Mouse (Mus musculus): Measurements from ENCODE around the gene Grtp1. TPM values are rescaled to one million over a fixed set of nuclear protein-coding genes. Genes with fewer than 3 reads are reported as not detected.

Gene Grtp1
- polyA plus RNA-seq, 1 experiment, result 1.7 TPM

- peak; percentile 31 for DNase-seq
- Histone ChIP-seq H3K4me1 (replicated peaks; ENCODE audit: control insufficient read depth, insufficient read depth, low read length) (peaks cover 3% of the 10 kb centered on the region), H3K4me3 (ENCODE audit: control insufficient read depth, insufficient read depth, low read length) (peak overlapping the region; percentile 68), H3K27ac (ENCODE audit: control insufficient read depth, insufficient read depth, low read length) (no peak overlapping the region), H3K27me3 (ENCODE audit: control insufficient read depth, insufficient read depth, low read length) (no peaks in the 10 kb centered on the region), H3K36me3 (ENCODE audit: control insufficient read depth, insufficient read depth, low read length) (no peaks in the 10 kb centered on the region)
- WGBS, result 1% methylated on average over 49 of the region's 49 CpGs
- no peak for TF ChIP-seq POLR2A (IDR thresholded peaks at IDR 0.05; ENCODE audit: control insufficient read depth, extremely low read depth, insufficient read depth, low read length, poor library complexity)
- TF ChIP-seq CTCF (IDR thresholded peaks at IDR 0.05; ENCODE audit: borderline replicate concordance, control insufficient read depth, extremely low read depth, insufficient read depth, low read length, poor library complexity), result no peak
These were observed 41.0 kb downstream of the Grtp1 start for GRCm38 (mm10) chr8:13159377-13159881.

- DNase-seq, result peak; percentile 97
- Histone ChIP-seq H3K4me3 (ENCODE audit: control insufficient read depth, insufficient read depth, low read length) (peak within 1 kb of the TSS; percentile 68), H3K36me3 (ENCODE audit: control insufficient read depth, insufficient read depth, low read length) (no peaks in the 10 kb centered on the region), H3K27ac (ENCODE audit: control insufficient read depth, insufficient read depth, low read length) (no peak within 1 kb of the TSS), H3K27me3 (ENCODE audit: control insufficient read depth, insufficient read depth, low read length) (no peaks in the 10 kb centered on the region), H3K4me1 (replicated peaks; ENCODE audit: control insufficient read depth, insufficient read depth, low read length) (peaks cover 3% of the 10 kb centered on the region)
- WGBS, result 2% methylated on average over 48 of the region's 50 CpGs
- TF ChIP-seq CTCF (IDR thresholded peaks at IDR 0.05; ENCODE audit: borderline replicate concordance, control insufficient read depth, extremely low read depth, insufficient read depth, low read length, poor library complexity) (no peak), POLR2A (IDR thresholded peaks at IDR 0.05; ENCODE audit: control insufficient read depth, extremely low read depth, insufficient read depth, low read length, poor library complexity) (no peak)
These were observed 41.6 kb downstream of the Grtp1 start, which contains the start of gene Lamp1 for GRCm38 (mm10) chr8:13158718-13159376. Gene Lamp1, plus strand, starts transcription at chr8:13159161.

GRCm38 (mm10) chr8:13156327-13157097, 43.9 kb downstream of the Grtp1 start:
- H3K27me3 ChIP-seq (ENCODE audit: control insufficient read depth, insufficient read depth, low read length), result no peaks in the 10 kb centered on the region
- no peaks in the 10 kb centered on the region for H3K36me3 ChIP-seq (ENCODE audit: control insufficient read depth, insufficient read depth, low read length)
- no peak overlapping the region for H3K4me3 ChIP-seq (ENCODE audit: control insufficient read depth, insufficient read depth, low read length)
- TF ChIP-seq POLR2A (IDR thresholded peaks at IDR 0.05; ENCODE audit: control insufficient read depth, extremely low read depth, insufficient read depth, low read length, poor library complexity) (no peak), CTCF (IDR thresholded peaks at IDR 0.05; ENCODE audit: borderline replicate concordance, control insufficient read depth, extremely low read depth, insufficient read depth, low read length, poor library complexity) (no peak)
- 87% methylated on average over 12 of the region's 12 CpGs for WGBS
- DNase-seq, result no peak
- H3K27ac ChIP-seq (ENCODE audit: control insufficient read depth, insufficient read depth, low read length), result no peak overlapping the region
- H3K4me1 ChIP-seq (replicated peaks; ENCODE audit: control insufficient read depth, insufficient read depth, low read length), result peaks cover 3% of the 10 kb centered on the region

GRCm38 (mm10) chr8:13155358-13155757, 45.1 kb downstream of the Grtp1 start:
- no peaks in the 10 kb centered on the region for H3K27me3 ChIP-seq (ENCODE audit: control insufficient read depth, insufficient read depth, low read length)
- H3K4me3 ChIP-seq (ENCODE audit: control insufficient read depth, insufficient read depth, low read length), result no peak overlapping the region
- H3K27ac ChIP-seq (ENCODE audit: control insufficient read depth, insufficient read depth, low read length), result no peak overlapping the region
- no peak for TF ChIP-seq CTCF (IDR thresholded peaks at IDR 0.05; ENCODE audit: borderline replicate concordance, control insufficient read depth, extremely low read depth, insufficient read depth, low read length, poor library complexity)
- TF ChIP-seq POLR2A (IDR thresholded peaks at IDR 0.05; ENCODE audit: control insufficient read depth, extremely low read depth, insufficient read depth, low read length, poor library complexity), result no peak
- H3K4me1 ChIP-seq (replicated peaks; ENCODE audit: control insufficient read depth, insufficient read depth, low read length), result peaks cover 3% of the 10 kb centered on the region
- DNase-seq, result no peak
- 53% methylated on average over 9 of the region's 9 CpGs for WGBS
- no peaks in the 10 kb centered on the region for H3K36me3 ChIP-seq (ENCODE audit: control insufficient read depth, insufficient read depth, low read length)

GRCm38 (mm10) chr8:13154099-13154498, 46.3 kb downstream of the Grtp1 start:
- H3K36me3 ChIP-seq (ENCODE audit: control insufficient read depth, insufficient read depth, low read length), result no peaks in the 10 kb centered on the region
- 86% methylated on average over 9 of the region's 9 CpGs for WGBS
- no peak for DNase-seq
- H3K27ac ChIP-seq (ENCODE audit: control insufficient read depth, insufficient read depth, low read length), result no peak overlapping the region
- no peak overlapping the region for H3K4me3 ChIP-seq (ENCODE audit: control insufficient read depth, insufficient read depth, low read length)
- H3K4me1 ChIP-seq (replicated peaks; ENCODE audit: control insufficient read depth, insufficient read depth, low read length), result peaks cover 3% of the 10 kb centered on the region
- TF ChIP-seq POLR2A (IDR thresholded peaks at IDR 0.05; ENCODE audit: control insufficient read depth, extremely low read depth, insufficient read depth, low read length, poor library complexity) (no peak), CTCF (IDR thresholded peaks at IDR 0.05; ENCODE audit: borderline replicate concordance, control insufficient read depth, extremely low read depth, insufficient read depth, low read length, poor library complexity) (no peak)
- no peaks in the 10 kb centered on the region for H3K27me3 ChIP-seq (ENCODE audit: control insufficient read depth, insufficient read depth, low read length)

GRCm38 (mm10) chr8:13150929-13151328, 49.5 kb downstream of the Grtp1 start:
- H3K36me3 ChIP-seq (ENCODE audit: control insufficient read depth, insufficient read depth, low read length), result no peaks in the 10 kb centered on the region; the same call in 1 of the 2 replicates
- WGBS, result 93% methylated on average over 2 of the region's 2 CpGs

More at GRCm38 (mm10) chr8:13150929-13151328, 49.5 kb downstream of the Grtp1 start:
- no peaks in the 10 kb centered on the region for H3K27me3 ChIP-seq (ENCODE audit: control insufficient read depth, insufficient read depth, low read length)
- no peaks in the 10 kb centered on the region for H3K4me1 ChIP-seq (replicated peaks; ENCODE audit: control insufficient read depth, insufficient read depth, low read length)
- DNase-seq, result no peak
- TF ChIP-seq POLR2A (IDR thresholded peaks at IDR 0.05; ENCODE audit: control insufficient read depth, extremely low read depth, insufficient read depth, low read length, poor library complexity), result no peak
- no peak overlapping the region for H3K27ac ChIP-seq (ENCODE audit: control insufficient read depth, insufficient read depth, low read length)
- no peak overlapping the region for H3K4me3 ChIP-seq (ENCODE audit: control insufficient read depth, insufficient read depth, low read length)
